Mouse (Mus musculus) olfactory bulb, adult 2 months (tissue): ENCODE data around the gene Crispld2.

Source experiments
- CTCF ChIP-seq: fragments of 200-500 bp; IDR thresholded peaks from 2 replicates; pipeline ENCODE4 v1.5.1; 2012; ENCODE audit warnings: low read depth, mild to moderate bottlenecking, low read length, moderate library complexity; ENCODE audit not compliant: insufficient read depth
- POLR2A ChIP-seq: fragments of 200-500 bp; IDR thresholded peaks from 2 replicates; pipeline ENCODE4 v1.6.1; 2012; ENCODE audit warnings: mild to moderate bottlenecking, low read depth, low read length, moderate library complexity; ENCODE audit not compliant: insufficient read depth

- no peak for TF ChIP-seq POLR2A
- TF ChIP-seq CTCF: no peak
Measured at GRCm38 (mm10) chr8:120002348-120002747, 10.1 kb downstream of the Crispld2 start.
